Mouse (Mus musculus) heart, embryonic 10.5 days (tissue): ENCODE data around the gene Olfr322. TPM values are rescaled to one million over a fixed set of nuclear protein-coding genes. Genes with fewer than 3 reads are reported as not detected.

Source experiments
- DNase-seq: peaks from one replicate; pipeline ENCODE4 v3.0.0-alpha.2; 2017; ENCODE audit warnings: low spot score
- H3K27ac ChIP-seq: fragments of 300-500 bp; sonication (generic); 2 replicates; pipeline ENCODE4 v1.5.1; 2016; ENCODE audit warnings: mild to moderate bottlenecking
- H3K27me3 ChIP-seq: fragments of 300-500 bp; sonication (generic); 2 replicates; pipeline ENCODE4 v1.6.1; 2016; ENCODE audit warnings: mild to moderate bottlenecking; ENCODE audit not compliant: poor library complexity, insufficient read depth, severe bottlenecking
- H3K36me3 ChIP-seq: fragments of 300-500 bp; sonication (generic); 2 replicates; pipeline ENCODE4 v1.6.1; 2016; ENCODE audit warnings: mild to moderate bottlenecking, moderate library complexity
- H3K4me1 ChIP-seq: fragments of 300-500 bp; sonication (generic); 2 replicates; pipeline ENCODE4 v1.6.1; 2016; ENCODE audit warnings: mild to moderate bottlenecking
- H3K4me3 ChIP-seq: fragments of 300-500 bp; sonication (generic); 2 replicates; pipeline ENCODE4 v1.5.1; 2016; ENCODE audit warnings: mild to moderate bottlenecking, moderate library complexity
- H3K9me3 ChIP-seq: fragments of 300-500 bp; sonication (generic); 2 replicates; pipeline ENCODE4 v1.6.1; 2016; ENCODE audit warnings: mild to moderate bottlenecking, moderate library complexity
- WGBS: fragments of 180-500 bp; shearing (Covaris S2); methylation state at CpG from one replicate; pipeline ENCODE4 v1.1.7; 2016; 5-methylcytosine and 5-hydroxymethylcytosine counted together
- polyA plus RNA-seq: library from polyadenylated mRNA; unstranded; fragments of >200 nt; fragmentation: Nextera tagmentation; extraction: Ambion mirVana; gene quantifications from 2 replicates; pipeline ENCODE4 v1.2.1, GENCODE M21; 2016

The Olfr322 gene
- not detected in 2 replicates for polyA plus RNA-seq

DNA sequence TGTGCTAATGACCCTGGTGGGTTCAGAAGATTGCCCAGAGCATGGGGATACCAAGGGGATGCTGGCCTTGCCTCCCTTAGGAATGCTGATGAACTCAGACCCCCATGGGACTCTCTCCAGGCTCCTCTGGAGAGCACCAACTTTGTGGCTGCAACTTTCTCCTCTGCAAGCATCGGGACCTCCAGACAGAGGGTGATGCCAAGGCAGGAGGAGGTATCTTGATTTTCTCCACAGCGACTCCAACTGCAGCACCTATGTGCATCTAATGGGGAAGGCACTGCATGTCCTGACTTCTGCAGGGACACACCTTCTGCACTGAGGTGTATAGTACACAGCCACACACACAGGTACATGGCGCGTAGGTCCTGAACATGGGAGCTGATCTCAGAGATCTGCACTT is at the start of gene Olfr322:
TSS of gene Olfr322 (plus strand) at position 187 of the 400 bp plus-strand sequence.
- DNase-seq = peak; percentile 59
- Histone ChIP-seq H3K9me3 (no peaks in the 10 kb centered on the region), H3K4me3 (no peak within 1 kb of the TSS), H3K4me1 (no peaks in the 10 kb centered on the region), H3K27ac (no peak within 1 kb of the TSS), H3K27me3 (no peaks in the 10 kb centered on the region), H3K36me3 (no peaks in the 10 kb centered on the region)
- WGBS = 86% methylated on average over 4 of the region's 4 CpGs

DNA sequence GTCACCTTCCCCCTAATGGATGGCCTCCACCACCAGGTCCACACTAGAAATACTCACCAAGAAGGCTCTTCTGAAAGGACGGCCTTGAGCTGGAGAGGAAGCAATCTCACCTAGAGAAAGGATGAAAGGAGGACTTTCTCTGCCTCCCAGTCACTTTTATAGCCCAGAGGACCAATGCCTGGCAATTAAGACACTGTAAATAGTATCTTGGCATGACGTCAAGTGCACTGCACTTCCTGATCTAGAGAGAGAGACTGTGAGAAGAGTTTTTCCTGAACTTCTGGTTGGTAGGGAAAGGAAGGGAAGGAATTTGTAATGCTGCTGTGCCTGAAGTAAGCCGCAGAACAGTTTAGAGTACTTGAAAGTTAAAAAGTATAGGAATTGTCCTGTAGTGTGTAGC is 45.2 kb upstream of the Olfr322 start:
- WGBS = 76% methylated on average over 3 of the region's 3 CpGs
- DNase-seq = no peak
- Histone ChIP-seq H3K9me3 (no peaks in the 10 kb centered on the region), H3K27ac (no peak overlapping the region), H3K36me3 (no peaks in the 10 kb centered on the region), H3K27me3 (no peaks in the 10 kb centered on the region; the same call in 1 of the 2 replicates), H3K4me1 (peaks cover 8% of the 10 kb centered on the region), H3K4me3 (no peak overlapping the region)

DNA sequence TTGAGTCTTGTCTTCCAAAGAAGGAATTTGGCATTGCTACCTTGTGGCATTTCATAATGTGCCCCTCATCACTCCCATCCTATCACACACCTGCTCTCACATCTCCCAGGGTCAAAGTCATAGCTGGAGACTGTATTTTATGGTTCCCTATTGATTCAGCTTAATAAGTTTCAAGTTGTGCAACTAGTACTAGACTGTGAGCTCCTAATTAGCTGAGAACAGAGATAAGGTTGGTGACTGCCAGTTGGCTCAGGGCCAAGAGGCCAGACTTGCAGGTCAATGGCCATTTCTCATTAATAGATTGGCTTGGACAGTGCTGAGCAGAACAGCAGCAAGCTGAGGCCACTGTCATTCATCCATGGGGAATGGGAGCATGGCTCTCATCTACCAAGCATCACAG is 44.1 kb upstream of the Olfr322 start:
- H3K4me1 ChIP-seq = peaks cover 10% of the 10 kb centered on the region
- no peaks in the 10 kb centered on the region for H3K9me3 ChIP-seq
- no peaks in the 10 kb centered on the region for H3K36me3 ChIP-seq
- DNase-seq = no peak
- H3K27me3 ChIP-seq = no peaks in the 10 kb centered on the region; the same call in 1 of the 2 replicates
- no peak overlapping the region for H3K27ac ChIP-seq
- no peak overlapping the region for H3K4me3 ChIP-seq

GRCm38 (mm10) chr11:58615975-58616374 is 42.6 kb upstream of the Olfr322 start, which contains the start of gene 2210407C18Rik:
2210407C18Rik (minus strand) TSS chr11:58616075.
- Histone ChIP-seq H3K27ac (no peak within 1 kb of the TSS), H3K4me1 (peaks cover 10% of the 10 kb centered on the region), H3K9me3 (no peaks in the 10 kb centered on the region), H3K27me3 (no peaks in the 10 kb centered on the region; the same call in 1 of the 2 replicates), H3K4me3 (no peak within 1 kb of the TSS), H3K36me3 (no peaks in the 10 kb centered on the region)
- no peak for DNase-seq
- 79% methylated on average over 4 of the region's 4 CpGs for WGBS

- DNase-seq = no peak
- H3K27ac ChIP-seq = no peak overlapping the region
- H3K27me3 ChIP-seq = no peaks in the 10 kb centered on the region
- H3K9me3 ChIP-seq = no peaks in the 10 kb centered on the region
- H3K36me3 ChIP-seq = no peaks in the 10 kb centered on the region
- H3K4me1 ChIP-seq = peaks cover 10% of the 10 kb centered on the region
- no peak overlapping the region for H3K4me3 ChIP-seq
- WGBS = 50% methylated on average over 3 of the region's 3 CpGs
These were observed 40.2 kb upstream of the Olfr322 start for GRCm38 (mm10) chr11:58618369-58618768.

- no peak overlapping the region for H3K27ac ChIP-seq
- H3K4me3 ChIP-seq = no peak overlapping the region
- peaks cover 10% of the 10 kb centered on the region for H3K4me1 ChIP-seq
- no peaks in the 10 kb centered on the region for H3K36me3 ChIP-seq
- WGBS = 81% methylated on average over 6 of the region's 6 CpGs
- H3K27me3 ChIP-seq = no peaks in the 10 kb centered on the region
- H3K9me3 ChIP-seq = no peaks in the 10 kb centered on the region
- DNase-seq = no peak
These were observed 39.8 kb upstream of the Olfr322 start for GRCm38 (mm10) chr11:58618793-58619192.

GRCm38 (mm10) chr11:58626146-58626545 is 32.4 kb upstream of the Olfr322 start:
- no peak for DNase-seq
- Histone ChIP-seq H3K27ac (no peak overlapping the region), H3K4me3 (no peak overlapping the region), H3K27me3 (no peaks in the 10 kb centered on the region), H3K9me3 (no peaks in the 10 kb centered on the region), H3K4me1 (no peaks in the 10 kb centered on the region), H3K36me3 (no peaks in the 10 kb centered on the region)
- 64% methylated on average over 4 of the region's 4 CpGs for WGBS

DNA sequence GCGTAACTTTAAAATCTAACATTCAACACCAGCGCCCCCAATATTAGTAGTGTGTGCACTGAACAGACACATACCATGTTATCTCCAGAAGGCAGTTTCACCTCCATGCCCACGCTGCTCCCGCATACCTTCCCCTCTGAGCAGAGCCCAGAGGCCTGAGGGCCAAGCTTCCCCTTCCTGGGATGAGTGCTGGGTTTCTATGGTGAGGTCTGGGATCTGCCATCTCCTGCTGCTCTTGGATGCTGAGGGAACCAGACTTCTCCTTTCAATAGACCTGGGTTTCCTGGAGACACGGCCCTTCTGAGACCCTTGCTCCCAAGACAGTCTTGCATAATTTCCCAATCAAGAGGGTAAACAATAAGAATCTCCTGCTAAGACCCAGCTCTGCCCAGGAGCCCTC is 28.2 kb upstream of the Olfr322 start, which contains the start of gene Olfr323:
TSS of gene Olfr323 (minus strand) at position 101 of the 400 bp plus-strand sequence.
- DNase-seq = no peak
- no peak within 1 kb of the TSS for H3K27ac ChIP-seq
- no peaks in the 10 kb centered on the region for H3K36me3 ChIP-seq
- no peaks in the 10 kb centered on the region for H3K9me3 ChIP-seq
- no peak within 1 kb of the TSS for H3K4me3 ChIP-seq
- H3K4me1 ChIP-seq = no peaks in the 10 kb centered on the region
- H3K27me3 ChIP-seq = no peaks in the 10 kb centered on the region
- WGBS = 72% methylated on average over 5 of the region's 5 CpGs

- Histone ChIP-seq H3K9me3 (no peaks in the 10 kb centered on the region), H3K4me3 (no peak overlapping the region), H3K36me3 (no peaks in the 10 kb centered on the region), H3K27ac (no peak overlapping the region), H3K4me1 (no peaks in the 10 kb centered on the region), H3K27me3 (peaks cover 23% of the 10 kb centered on the region)
- DNase-seq = no peak
- WGBS = 57% methylated on average over 4 of the region's 4 CpGs
These were observed 23.7 kb upstream of the Olfr322 start for GRCm38 (mm10) chr11:58634878-58635277.

DNA sequence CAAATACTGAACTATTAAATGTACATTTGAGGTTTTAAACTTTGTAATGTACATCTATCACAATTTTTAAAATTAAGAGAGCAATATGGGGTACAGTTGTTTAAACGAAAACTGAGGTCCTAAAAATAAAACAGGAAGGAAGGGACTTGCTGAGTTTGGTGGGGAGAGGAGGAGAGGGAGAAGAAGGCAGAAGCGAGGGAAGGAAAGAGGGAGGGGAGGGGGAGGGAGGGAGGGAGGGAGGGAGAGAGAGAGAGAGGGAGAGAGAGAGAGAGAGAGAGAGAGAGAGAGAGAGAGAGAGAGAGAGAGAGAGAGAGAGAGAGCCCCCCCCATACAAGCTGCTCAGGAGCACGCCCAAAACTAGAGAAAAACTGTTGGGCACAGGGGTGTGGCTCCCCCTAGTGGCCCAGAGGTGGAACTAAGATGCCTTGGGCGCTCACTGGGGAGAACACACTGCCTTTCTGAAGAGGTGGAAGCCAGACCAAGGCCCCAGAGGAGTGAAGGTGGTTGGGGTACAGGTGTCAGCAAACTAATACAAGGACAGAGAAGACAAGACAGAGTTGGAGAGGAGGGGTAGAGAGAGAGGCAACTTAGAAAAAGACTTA is 22.1 kb upstream of the Olfr322 start:
- Histone ChIP-seq H3K4me3 (no peak overlapping the region), H3K27me3 (peaks cover 36% of the 10 kb centered on the region), H3K36me3 (no peaks in the 10 kb centered on the region), H3K4me1 (peaks cover 9% of the 10 kb centered on the region), H3K9me3 (no peaks in the 10 kb centered on the region), H3K27ac (no peak overlapping the region)
- DNase-seq = peak; percentile 83
- WGBS = 9% methylated on average over 3 of the region's 4 CpGs

GRCm38 (mm10) chr11:58638176-58638701 is 20.3 kb upstream of the Olfr322 start:
- 73% methylated on average over 7 of the region's 7 CpGs for WGBS
- H3K4me3 ChIP-seq = no peak overlapping the region
- H3K9me3 ChIP-seq = no peaks in the 10 kb centered on the region
- H3K36me3 ChIP-seq = no peaks in the 10 kb centered on the region
- H3K27ac ChIP-seq = no peak overlapping the region
- H3K27me3 ChIP-seq = peaks cover 47% of the 10 kb centered on the region
- peaks cover 9% of the 10 kb centered on the region for H3K4me1 ChIP-seq
- no peak for DNase-seq

DNA sequence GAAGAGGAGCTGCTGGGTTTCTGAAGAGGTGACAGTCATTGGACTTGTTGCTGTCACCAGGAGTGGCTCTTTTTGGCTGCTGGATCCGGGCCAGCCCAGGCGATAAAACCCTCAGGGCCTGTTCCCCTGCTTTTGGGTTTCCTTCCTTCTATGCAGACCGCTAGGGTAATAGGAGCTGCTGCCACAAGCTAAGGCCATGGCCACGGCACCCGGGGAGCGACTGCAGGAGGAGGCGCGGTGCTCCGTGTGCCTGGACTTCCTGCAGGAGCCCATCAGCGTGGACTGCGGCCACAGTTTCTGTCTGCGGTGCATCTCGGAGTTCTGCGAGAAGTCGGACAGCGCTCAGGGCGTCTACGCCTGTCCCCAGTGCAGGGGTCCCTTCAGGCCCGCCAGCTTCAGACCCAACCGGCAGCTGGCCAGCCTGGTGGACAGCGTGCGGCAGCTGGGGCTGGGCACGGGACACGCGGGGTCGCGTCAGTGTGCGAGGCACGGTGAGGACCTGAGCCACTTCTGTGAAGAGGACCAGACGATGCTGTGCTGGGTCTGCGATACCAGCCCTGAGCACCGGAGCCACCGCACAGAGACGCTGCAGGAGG is 18.2 kb upstream of the Olfr322 start, which contains the start of gene Trim58:
TSS of gene Trim58 (plus strand) at position 194 of the 596 bp plus-strand sequence.
- H3K27ac ChIP-seq = peak within 1 kb of the TSS; percentile 83
- no peaks in the 10 kb centered on the region for H3K36me3 ChIP-seq
- WGBS = 2% methylated on average over 34 of the region's 34 CpGs
- H3K27me3 ChIP-seq = peaks cover 47% of the 10 kb centered on the region
- peaks cover 9% of the 10 kb centered on the region for H3K4me1 ChIP-seq
- H3K4me3 ChIP-seq = peak within 1 kb of the TSS; percentile 58
- H3K9me3 ChIP-seq = no peaks in the 10 kb centered on the region
- peak; percentile 80 for DNase-seq

DNA sequence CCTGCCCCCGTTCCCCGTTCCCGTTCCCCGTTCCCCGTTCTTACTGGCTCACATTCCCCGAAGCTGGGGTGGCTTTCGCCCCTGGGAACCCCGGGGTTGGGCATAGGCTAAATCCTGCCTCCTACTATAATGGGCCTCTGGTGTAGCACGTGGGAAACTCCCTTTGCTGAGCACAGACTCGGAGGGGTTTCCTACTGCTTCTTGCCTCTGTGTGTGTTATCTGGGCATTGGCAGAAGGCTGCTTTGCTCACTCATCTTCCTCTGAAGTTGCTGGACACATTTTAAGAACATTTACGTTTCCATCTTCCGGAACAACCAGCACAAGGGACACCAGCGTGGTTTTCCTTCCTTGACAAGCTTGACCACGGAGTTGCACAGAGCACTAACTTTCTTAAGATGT is 17.5 kb upstream of the Olfr322 start:
- H3K4me3 ChIP-seq = peak overlapping the region; percentile 58
- 27% methylated on average over 14 of the region's 14 CpGs for WGBS
- H3K27me3 ChIP-seq = peaks cover 47% of the 10 kb centered on the region
- no peaks in the 10 kb centered on the region for H3K36me3 ChIP-seq
- no peak for DNase-seq
- H3K9me3 ChIP-seq = no peaks in the 10 kb centered on the region
- peak overlapping the region; percentile 83; the same call in 1 of the 2 replicates for H3K27ac ChIP-seq
- peaks cover 9% of the 10 kb centered on the region for H3K4me1 ChIP-seq
